Mouse (Mus musculus) lung, postnatal 36 days (tissue): ENCODE measurements around the gene Dmrtb1.
A peak's percentile ranks its signal among the peaks of the same experiment; 100 is the strongest.

ENCODE experiments used
- DNase-seq: peaks from one replicate; pipeline ENCODE4 v3.0.0; 2022; ENCODE audit warnings: mixed read lengths

The Dmrtb1 gene

GRCm38 (mm10) chr4:107684130-107684529 is at the start of gene Dmrtb1:
TSS of gene Dmrtb1 (minus strand) at chr4:107684230.
- no peak for DNase-seq

DNA sequence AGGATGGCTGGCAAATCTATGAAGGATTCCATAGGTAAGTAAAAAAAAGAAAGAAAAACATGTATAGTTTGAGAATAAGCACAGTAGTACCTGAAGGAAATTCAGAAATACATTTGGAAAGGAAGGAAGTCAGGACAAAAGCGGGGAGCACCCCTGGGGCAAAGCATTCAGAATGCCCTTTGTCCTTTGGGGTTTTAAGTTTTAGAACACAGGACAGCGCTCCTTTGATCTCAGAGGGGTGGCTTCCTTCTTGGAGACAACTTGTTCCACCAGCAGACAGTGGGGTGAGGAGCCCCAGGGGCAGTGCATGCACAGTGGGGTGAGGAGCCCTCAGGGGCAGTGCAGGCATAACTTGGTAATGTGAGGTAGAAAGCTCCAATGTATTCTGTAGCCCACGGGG is 49.6 kb upstream of the Dmrtb1 start:
- DNase-seq: no peak

GRCm38 (mm10) chr4:107732624-107733023 is 48.6 kb upstream of the Dmrtb1 start:
- no peak for DNase-seq

GRCm38 (mm10) chr4:107732182-107732581 is 48.2 kb upstream of the Dmrtb1 start:
- DNase-seq: no peak

DNA sequence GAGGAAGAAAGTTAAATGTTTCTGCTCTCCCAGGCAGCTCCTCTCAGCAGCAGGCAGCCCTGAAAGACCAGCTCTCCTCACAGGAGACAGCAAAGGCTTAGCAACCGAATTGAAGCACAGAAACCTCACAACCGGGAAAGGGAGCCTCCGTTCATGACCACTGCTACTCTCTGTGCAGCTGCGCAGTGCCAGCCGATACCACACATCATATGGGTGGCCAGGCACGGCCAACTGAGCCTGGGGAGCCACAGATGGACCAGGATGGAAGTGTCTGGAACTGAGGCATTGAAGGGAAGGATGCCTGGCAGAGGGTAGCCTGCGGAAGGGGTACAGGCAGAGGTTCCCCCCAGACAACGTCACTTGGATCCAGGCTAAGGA is 47.0 kb upstream of the Dmrtb1 start:
- DNase-seq: no peak

DNA sequence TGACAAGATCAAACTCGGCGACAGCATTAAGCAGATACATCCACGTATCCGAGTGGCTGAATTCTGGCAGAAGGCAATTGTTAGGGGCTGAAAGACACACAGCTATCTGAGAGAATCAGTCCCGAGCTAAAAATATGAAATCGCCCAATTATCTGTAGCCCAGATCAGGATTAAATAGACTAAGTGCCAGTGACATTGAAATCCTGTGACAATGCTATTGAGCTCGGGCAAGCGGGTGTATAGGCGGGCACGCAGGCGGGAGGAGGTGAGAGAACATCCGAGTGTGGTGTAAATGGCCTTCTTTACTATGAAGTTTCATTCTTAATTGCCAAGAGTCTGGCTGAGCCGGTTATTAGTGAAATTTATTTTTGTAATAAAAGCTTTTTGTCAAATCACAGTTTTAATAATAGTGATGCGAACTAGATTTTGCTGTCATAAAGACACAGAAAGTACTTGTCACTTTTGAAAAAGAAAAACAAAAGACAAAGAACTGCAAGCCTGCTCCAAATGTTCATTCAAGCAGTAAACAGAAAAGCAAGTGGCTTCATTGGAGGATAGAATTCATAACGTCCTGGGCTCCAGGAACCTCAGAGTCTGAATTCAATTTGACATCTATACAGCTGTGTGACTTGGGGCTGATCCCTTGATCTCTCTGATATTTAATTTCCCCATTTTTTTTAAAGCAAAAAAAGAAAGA is 46.5 kb upstream of the Dmrtb1 start:
- DNase-seq: no peak

DNA sequence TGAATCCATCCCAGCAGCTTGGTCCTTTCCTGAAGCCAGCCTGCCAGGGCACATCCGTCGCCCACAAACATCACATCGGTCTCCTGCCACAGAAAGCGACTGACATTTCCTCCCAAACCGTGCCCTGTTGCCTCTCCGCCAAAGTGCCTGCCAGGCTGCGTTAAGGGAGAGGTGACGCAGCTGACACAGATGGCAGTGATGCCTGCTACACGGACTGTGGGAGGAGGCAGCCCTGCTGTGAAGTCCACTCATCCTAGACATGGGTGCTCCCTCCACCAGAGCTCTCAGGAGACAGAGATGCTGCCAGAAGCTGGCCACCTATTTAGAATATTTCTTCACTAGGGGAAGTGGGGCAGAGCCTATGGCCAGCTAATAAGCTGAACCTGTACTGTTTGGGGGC is 41.4 kb upstream of the Dmrtb1 start:
- no peak for DNase-seq

- DNase-seq: no peak
These were observed 36.2 kb upstream of the Dmrtb1 start for GRCm38 (mm10) chr4:107720043-107720830.

DNA sequence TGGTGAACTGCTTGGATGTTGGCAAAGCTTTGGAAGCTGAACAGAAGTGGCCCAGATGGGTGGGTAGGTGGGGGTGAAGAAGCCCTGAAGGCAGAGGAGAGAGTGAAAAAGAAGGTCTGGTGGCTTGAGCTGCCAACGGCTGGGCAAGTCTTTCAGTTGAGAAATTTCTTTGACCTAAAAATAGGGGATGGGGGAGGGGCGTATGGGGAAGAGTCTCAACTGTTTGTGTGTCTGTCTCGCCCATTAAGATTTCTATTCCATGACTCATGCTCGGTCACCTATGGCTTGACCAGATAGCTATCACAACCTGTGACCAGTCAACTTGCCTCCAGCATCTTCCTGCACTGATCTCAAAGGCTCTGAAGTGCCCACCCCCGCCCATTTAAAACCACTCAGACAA is 35.1 kb upstream of the Dmrtb1 start:
- no peak for DNase-seq

GRCm38 (mm10) chr4:107718720-107719119 is 34.7 kb upstream of the Dmrtb1 start:
- DNase-seq: no peak

DNA sequence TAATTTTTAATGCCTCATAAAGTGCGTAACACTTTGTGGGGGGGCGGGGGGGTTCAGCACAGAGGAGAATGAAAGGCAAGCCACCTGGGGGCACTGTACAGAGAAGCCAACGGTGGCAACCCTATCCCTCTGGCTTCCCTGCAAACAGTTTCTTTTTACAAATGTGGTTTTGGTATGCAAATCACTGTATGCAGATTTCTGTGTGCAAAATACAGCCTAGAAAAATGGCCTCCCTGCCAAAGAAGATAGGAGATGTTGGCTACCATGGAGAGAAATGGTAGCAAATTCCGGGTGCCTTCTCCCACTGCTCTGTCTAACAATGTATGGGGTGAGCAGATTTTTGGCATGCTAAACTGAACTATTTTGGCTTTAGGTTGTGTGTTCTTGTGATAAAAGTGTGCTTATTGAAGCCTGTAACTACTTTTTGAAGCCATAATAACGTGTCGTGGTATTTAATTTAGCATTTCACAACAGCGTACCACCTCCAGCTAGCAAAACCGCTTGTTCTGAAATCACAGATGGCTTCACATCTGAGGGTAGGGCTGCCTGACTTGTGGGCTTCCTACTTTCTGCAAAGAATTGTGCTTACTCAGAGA is 33.8 kb upstream of the Dmrtb1 start:
- no peak for DNase-seq

GRCm38 (mm10) chr4:107716754-107717299 is 32.8 kb upstream of the Dmrtb1 start:
- no peak for DNase-seq

DNA sequence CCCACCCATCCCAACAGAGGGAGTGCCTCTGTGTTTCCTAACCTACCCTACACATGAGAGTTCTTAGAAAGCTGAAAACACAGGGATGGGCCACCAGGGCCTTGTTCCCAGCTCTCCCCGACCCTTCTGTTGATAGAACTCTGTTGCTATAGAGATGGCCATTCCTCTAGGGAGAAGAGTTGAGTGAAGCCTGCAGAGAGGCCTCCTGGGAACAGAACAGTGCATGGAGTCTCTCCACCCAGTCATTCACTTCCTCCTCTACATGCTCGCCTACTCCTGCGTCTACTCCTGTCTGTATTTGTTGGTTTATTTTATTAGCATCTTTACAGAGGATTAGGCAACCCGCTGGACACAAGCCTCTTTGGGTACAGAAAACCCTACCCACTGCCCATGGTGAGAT is 22.9 kb upstream of the Dmrtb1 start:
- DNase-seq: no peak

GRCm38 (mm10) chr4:107704185-107704584 is 20.2 kb upstream of the Dmrtb1 start:
- DNase-seq: peak; percentile 3

DNA sequence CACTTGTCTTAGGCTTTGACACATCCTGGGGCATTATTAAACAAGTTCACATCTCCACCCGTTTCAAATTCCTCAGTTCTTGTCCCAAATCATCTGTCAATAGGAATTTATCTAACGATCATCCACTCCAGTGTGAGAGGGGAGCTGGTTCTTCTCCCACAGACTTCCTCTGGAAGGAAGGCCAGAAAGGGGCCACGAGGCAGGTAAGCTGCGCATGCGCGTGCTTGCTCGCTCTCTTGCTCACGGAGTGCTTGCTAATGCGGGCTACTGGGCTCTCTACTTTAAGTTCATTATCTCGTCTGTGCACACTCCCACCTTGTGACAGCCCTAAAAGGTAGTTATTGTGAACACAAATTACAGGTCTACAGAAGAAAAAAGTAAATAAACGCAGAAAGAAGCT is 17.6 kb upstream of the Dmrtb1 start:
- DNase-seq: no peak

DNA sequence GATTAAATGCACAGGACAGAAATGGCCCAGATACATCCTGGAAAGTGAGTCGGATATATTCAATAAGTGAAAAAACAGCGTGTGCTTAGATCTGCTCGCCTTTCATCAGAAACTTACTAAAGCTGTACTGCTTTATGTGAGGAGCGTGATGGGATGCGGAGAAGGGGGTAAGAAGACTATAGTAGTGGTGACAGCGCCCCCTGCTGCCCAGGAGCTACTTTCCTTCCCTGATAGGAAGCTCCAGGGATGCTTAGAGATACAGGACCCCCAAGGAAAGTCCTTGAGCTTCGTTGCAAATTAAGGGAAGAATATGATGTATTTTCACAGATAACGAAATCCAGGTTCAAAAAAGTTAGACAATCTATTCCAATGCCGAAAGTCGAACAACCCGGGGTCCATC is 17.1 kb upstream of the Dmrtb1 start:
- peak; percentile 44 for DNase-seq

- no peak for DNase-seq
These were observed 15.2 kb upstream of the Dmrtb1 start for GRCm38 (mm10) chr4:107699271-107699670.

- no peak for DNase-seq
These were observed 9.8 kb upstream of the Dmrtb1 start for GRCm38 (mm10) chr4:107693816-107694215.

- no peak for DNase-seq
These were observed 4.2 kb upstream of the Dmrtb1 start for GRCm38 (mm10) chr4:107688213-107688612.

- no peak for DNase-seq
These were observed 3.1 kb upstream of the Dmrtb1 start for GRCm38 (mm10) chr4:107687127-107687526.

DNA sequence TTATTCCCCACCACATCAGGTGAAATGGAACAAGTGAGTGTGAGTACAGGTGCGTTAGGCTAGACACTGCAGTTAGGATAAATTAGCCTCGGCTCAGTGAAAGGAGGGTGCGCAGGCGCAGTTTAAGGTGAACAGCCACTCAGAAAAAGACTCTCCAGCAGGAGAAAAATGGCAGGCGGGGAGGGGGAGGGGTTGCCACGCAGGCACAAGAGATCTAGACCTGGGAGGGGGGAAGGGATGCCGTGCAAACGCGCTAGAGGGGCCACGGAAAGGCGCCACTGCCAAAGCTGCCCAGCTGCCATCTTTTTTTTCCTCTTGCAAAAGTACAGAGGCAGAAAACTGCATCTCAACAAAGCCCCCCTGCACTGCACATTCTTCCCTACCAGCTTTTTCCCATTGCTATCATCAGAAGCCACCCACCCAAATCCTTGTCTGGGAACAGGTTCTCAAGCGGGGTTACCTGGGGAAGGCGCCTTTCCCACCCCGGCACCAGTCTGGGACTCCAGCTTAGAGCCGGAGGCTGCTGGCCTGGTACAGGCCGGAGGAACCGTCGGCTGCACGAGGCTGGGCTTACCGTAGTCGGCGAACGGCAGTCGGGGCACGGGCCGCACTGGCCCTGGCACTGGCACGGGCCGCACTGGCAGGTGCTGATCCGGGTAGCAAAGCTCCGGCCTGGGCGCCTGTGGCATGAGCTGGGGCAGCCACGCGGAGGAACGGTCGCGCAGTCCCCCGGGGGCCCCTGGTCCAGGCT is 849 bp downstream of the Dmrtb1 start:
- DNase-seq: no peak

DNA sequence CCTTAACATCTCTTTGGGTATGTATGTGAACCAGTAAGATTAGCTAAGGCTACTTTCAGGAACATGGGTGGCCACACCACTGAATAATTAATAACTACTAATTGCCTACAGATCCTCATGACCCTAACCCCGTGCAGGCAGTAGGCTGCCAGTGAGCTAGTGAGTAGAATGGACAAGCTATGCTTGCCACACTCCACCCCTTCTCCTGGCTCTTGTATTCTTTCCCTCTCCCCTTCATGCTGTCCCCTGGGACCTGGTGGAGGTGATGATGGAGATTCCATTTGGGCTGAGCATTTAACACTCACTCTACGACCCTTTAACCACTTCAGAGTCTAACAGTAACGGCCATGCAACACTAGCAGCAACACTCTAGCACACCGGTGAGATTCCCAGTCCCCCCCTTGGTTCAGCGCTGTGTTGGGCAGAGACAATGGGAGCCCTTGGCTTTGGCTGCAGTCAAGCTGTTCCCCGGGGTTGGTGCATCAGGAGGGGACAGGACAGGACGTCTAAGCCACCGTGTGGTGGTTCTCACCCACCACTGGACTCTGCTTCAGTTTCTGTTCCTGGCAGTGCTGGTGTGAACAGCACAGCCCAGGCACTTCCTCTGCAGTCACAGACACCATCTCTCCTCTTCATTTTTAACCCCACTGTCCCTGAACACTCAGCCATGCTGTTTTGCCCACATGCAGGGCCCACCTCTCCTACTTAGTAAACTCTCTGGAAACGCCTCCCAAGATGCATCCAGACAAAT is 2.8 kb downstream of the Dmrtb1 start:
- no peak for DNase-seq
